Mouse (Mus musculus): ENCODE measurements around the gene Grhl3. TPM values are rescaled to one million over a fixed set of nuclear protein-coding genes. Genes with fewer than 3 reads are reported as not detected.
A peak's percentile ranks its signal among the peaks of the same experiment; 100 is the strongest.
"Not testable (repeated sequence)": the region's sequence is repeated elsewhere in the genome, so short reads cannot be mapped to it uniquely, and the experiment has no call there.

Gene Grhl3
- 7.6 and 9.6 TPM in 2 replicates for polyA plus RNA-seq (2016; fragmentation: Nextera tagmentation; extraction: Ambion mirVana)

- no peak within 1 kb of the TSS for H3K27ac ChIP-seq (replicated peaks)
- WGBS = under 1% methylated on average over 31 of the region's 31 CpGs
Measured at GRCm38 (mm10) chr4:135573251-135573808, at the start of gene Grhl3. Gene Grhl3 (minus strand): TSS chr4:135573630.

GRCm38 (mm10) chr4:135622290-135622689 is 48.9 kb upstream of the Grhl3 start:
- Histone ChIP-seq H3K4me1 (peaks cover 11% of the 10 kb centered on the region), H3K4me3 (no peak overlapping the region), H3K9me3 (peaks cover 5% of the 10 kb centered on the region; the same call in 1 of the 2 replicates), H3K27ac (replicated peaks) (no peak overlapping the region), H3K27me3 (replicated peaks; ENCODE audit: low read depth, poor library complexity, severe bottlenecking) (peaks cover 24% of the 10 kb centered on the region), H3K36me3 (replicated peaks) (no peaks in the 10 kb centered on the region)
- DNase-seq (ENCODE audit: low spot score) = no peak
- 95% methylated on average over 10 of the region's 10 CpGs for WGBS

More at GRCm38 (mm10) chr4:135573251-135573808, at the start of gene Grhl3:
- Histone ChIP-seq H3K4me3 (peak within 1 kb of the TSS; percentile 50), H3K4me1 (peaks cover 67% of the 10 kb centered on the region), H3K36me3 (replicated peaks) (no peaks in the 10 kb centered on the region), H3K27me3 (replicated peaks; ENCODE audit: low read depth, poor library complexity, severe bottlenecking) (peaks cover 83% of the 10 kb centered on the region), H3K9me3 (no peaks in the 10 kb centered on the region)
- DNase-seq (ENCODE audit: low spot score) = peak; percentile 70

- peaks cover 38% of the 10 kb centered on the region for H3K27me3 ChIP-seq (replicated peaks; ENCODE audit: low read depth, poor library complexity, severe bottlenecking)
- peaks cover 5% of the 10 kb centered on the region; the same call in 1 of the 2 replicates for H3K9me3 ChIP-seq
- WGBS = 92% methylated on average over 3 of the region's 3 CpGs
- no peak for DNase-seq (ENCODE audit: low spot score)
- no peak overlapping the region for H3K4me3 ChIP-seq
- no peaks in the 10 kb centered on the region for H3K36me3 ChIP-seq (replicated peaks)
- no peak overlapping the region for H3K27ac ChIP-seq (replicated peaks)
- H3K4me1 ChIP-seq = peaks cover 11% of the 10 kb centered on the region
Measured at GRCm38 (mm10) chr4:135620461-135620860, 47.0 kb upstream of the Grhl3 start.

GRCm38 (mm10) chr4:135617783-135618470 is 44.5 kb upstream of the Grhl3 start:
- no peak overlapping the region for H3K27ac ChIP-seq (replicated peaks)
- peak; percentile 35 for DNase-seq (ENCODE audit: low spot score)
- H3K4me3 ChIP-seq = peak overlapping the region; percentile 30; the same call in 1 of the 2 replicates
- H3K4me1 ChIP-seq = peaks cover 11% of the 10 kb centered on the region
- no peaks in the 10 kb centered on the region for H3K36me3 ChIP-seq (replicated peaks)
- H3K9me3 ChIP-seq = peaks cover 5% of the 10 kb centered on the region; the same call in 1 of the 2 replicates
- H3K27me3 ChIP-seq (replicated peaks; ENCODE audit: low read depth, poor library complexity, severe bottlenecking) = peaks cover 33% of the 10 kb centered on the region
- WGBS = 13% methylated on average over 16 of the region's 16 CpGs

GRCm38 (mm10) chr4:135617038-135617437 is 43.6 kb upstream of the Grhl3 start:
- Histone ChIP-seq H3K27ac (replicated peaks) (no peak overlapping the region), H3K4me1 (peaks cover 11% of the 10 kb centered on the region), H3K36me3 (replicated peaks) (no peaks in the 10 kb centered on the region), H3K4me3 (no peak overlapping the region), H3K9me3 (peaks cover 5% of the 10 kb centered on the region; the same call in 1 of the 2 replicates), H3K27me3 (replicated peaks; ENCODE audit: low read depth, poor library complexity, severe bottlenecking) (peaks cover 33% of the 10 kb centered on the region)
- no peak for DNase-seq (ENCODE audit: low spot score)
- 32% methylated on average over 4 of the region's 4 CpGs for WGBS

- Histone ChIP-seq H3K27me3 (replicated peaks; ENCODE audit: low read depth, poor library complexity, severe bottlenecking) (peaks cover 33% of the 10 kb centered on the region), H3K9me3 (peaks cover 16% of the 10 kb centered on the region), H3K4me1 (peaks cover 11% of the 10 kb centered on the region), H3K4me3 (peak overlapping the region; percentile 8; the same call in 1 of the 2 replicates)
- not testable (repeated sequence) for H3K36me3 ChIP-seq (replicated peaks); DNase-seq (ENCODE audit: low spot score); H3K27ac ChIP-seq (replicated peaks)
- WGBS = 59% methylated on average over 5 of the region's 5 CpGs
Measured at GRCm38 (mm10) chr4:135615307-135615706, 41.9 kb upstream of the Grhl3 start.

- 83% methylated on average over 2 of the region's 2 CpGs for WGBS
- Histone ChIP-seq H3K9me3 (peaks cover 16% of the 10 kb centered on the region), H3K27me3 (replicated peaks; ENCODE audit: low read depth, poor library complexity, severe bottlenecking) (no peaks in the 10 kb centered on the region), H3K27ac (replicated peaks) (no peak overlapping the region), H3K36me3 (replicated peaks) (no peaks in the 10 kb centered on the region), H3K4me1 (no peaks in the 10 kb centered on the region), H3K4me3 (no peak overlapping the region)
- DNase-seq (ENCODE audit: low spot score) = no peak
Measured at GRCm38 (mm10) chr4:135609986-135610385, 36.6 kb upstream of the Grhl3 start.

GRCm38 (mm10) chr4:135607979-135608885 is 34.8 kb upstream of the Grhl3 start:
- Histone ChIP-seq H3K27me3 (replicated peaks; ENCODE audit: low read depth, poor library complexity, severe bottlenecking) (no peaks in the 10 kb centered on the region), H3K27ac (replicated peaks) (no peak overlapping the region)
- 81% methylated on average over 18 of the region's 18 CpGs for WGBS

GRCm38 (mm10) chr4:135606271-135606670 is 32.8 kb upstream of the Grhl3 start:
- no peak for DNase-seq (ENCODE audit: low spot score)
- WGBS = 83% methylated on average over 7 of the region's 7 CpGs
- Histone ChIP-seq H3K27me3 (replicated peaks; ENCODE audit: low read depth, poor library complexity, severe bottlenecking) (no peaks in the 10 kb centered on the region), H3K4me3 (no peak overlapping the region), H3K36me3 (replicated peaks) (no peaks in the 10 kb centered on the region), H3K4me1 (0 out of 2 replicates have a peak, but pooled peaks cover 3% of the 10 kb centered on the region), H3K27ac (replicated peaks) (no peak overlapping the region), H3K9me3 (peaks cover 13% of the 10 kb centered on the region)

More at GRCm38 (mm10) chr4:135607979-135608885, 34.8 kb upstream of the Grhl3 start:
- Histone ChIP-seq H3K9me3 (peaks cover 16% of the 10 kb centered on the region), H3K4me3 (no peak overlapping the region), H3K4me1 (0 out of 2 replicates have a peak, but pooled peaks cover 3% of the 10 kb centered on the region), H3K36me3 (replicated peaks) (no peaks in the 10 kb centered on the region)
- DNase-seq (ENCODE audit: low spot score) = no peak

- no peak for DNase-seq (ENCODE audit: low spot score)
- Histone ChIP-seq H3K4me1 (peaks cover 4% of the 10 kb centered on the region; the same call in 1 of the 2 replicates), H3K36me3 (replicated peaks) (no peaks in the 10 kb centered on the region), H3K9me3 (no peaks in the 10 kb centered on the region), H3K4me3 (no peak overlapping the region), H3K27me3 (replicated peaks; ENCODE audit: low read depth, poor library complexity, severe bottlenecking) (no peaks in the 10 kb centered on the region), H3K27ac (replicated peaks) (no peak overlapping the region)
- 94% methylated on average over 3 of the region's 3 CpGs for WGBS
Measured at GRCm38 (mm10) chr4:135601530-135601929, 28.1 kb upstream of the Grhl3 start.

GRCm38 (mm10) chr4:135599497-135600182 is 26.2 kb upstream of the Grhl3 start:
- Histone ChIP-seq H3K27ac (replicated peaks) (no peak overlapping the region), H3K9me3 (no peaks in the 10 kb centered on the region), H3K4me1 (peaks cover 15% of the 10 kb centered on the region), H3K36me3 (replicated peaks) (no peaks in the 10 kb centered on the region), H3K27me3 (replicated peaks; ENCODE audit: low read depth, poor library complexity, severe bottlenecking) (no peaks in the 10 kb centered on the region), H3K4me3 (no peak overlapping the region)
- no peak for DNase-seq (ENCODE audit: low spot score)
- 82% methylated on average over 7 of the region's 7 CpGs for WGBS

- Histone ChIP-seq H3K4me1 (peaks cover 14% of the 10 kb centered on the region), H3K27me3 (replicated peaks; ENCODE audit: low read depth, poor library complexity, severe bottlenecking) (no peaks in the 10 kb centered on the region), H3K36me3 (replicated peaks) (no peaks in the 10 kb centered on the region), H3K27ac (replicated peaks) (no peak overlapping the region), H3K4me3 (no peak overlapping the region), H3K9me3 (no peaks in the 10 kb centered on the region)
- no peak for DNase-seq (ENCODE audit: low spot score)
- WGBS = 69% methylated on average over 2 of the region's 2 CpGs
Measured at GRCm38 (mm10) chr4:135598998-135599397, 25.6 kb upstream of the Grhl3 start.
